In the genomic region with DNA sequence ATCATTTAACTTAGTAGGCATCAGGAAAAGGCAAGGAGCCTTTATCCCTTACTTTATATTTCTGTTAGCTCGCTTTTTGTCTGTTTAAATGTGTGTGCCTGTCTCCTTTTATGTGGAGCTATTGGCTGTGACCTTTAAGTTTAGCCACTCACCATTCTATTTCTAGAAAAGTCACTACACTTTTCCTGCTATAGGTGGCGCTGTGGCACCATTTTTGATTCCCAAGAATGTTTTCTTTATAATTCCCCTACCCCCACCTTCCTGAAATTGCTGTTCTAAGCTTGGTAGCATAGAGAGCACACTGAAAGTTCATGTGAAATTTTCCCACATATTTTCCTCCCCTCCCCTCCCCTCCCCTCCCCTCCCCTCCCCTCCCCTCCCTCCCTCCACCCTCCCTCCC, we compare ENCODE assay signal across 1 mouse cellular context.
A peak's percentile ranks its signal among the peaks of the same experiment; 100 is the strongest.
TF ChIP-seq lines count a peak whose summit lies in the region.

No protein-coding gene starts in this region.

TF ChIP-seq in CH12.LX, 34 proteins besides CTCF, POLR2A, EP300 and RAD21 (continued from another document):
- TF ChIP-seq ZNF384 (IDR thresholded peaks at IDR 0.05; ENCODE audit: low read depth, low read length) (no peak), TCF12 (IDR thresholded peaks at IDR 0.05; ENCODE audit: low read depth, low read length) (no peak), SMC3 (IDR thresholded peaks at IDR 0.05; ENCODE audit: low read depth, low read length) (peak; percentile 12), ETS1 (conservative IDR thresholded peaks at IDR 0.05; ENCODE audit: low read depth, low read length) (no peak), ZMIZ1 (IDR thresholded peaks at IDR 0.05; ENCODE audit: low read depth, low read length) (no peak), IRF4 (IDR thresholded peaks at IDR 0.05; ENCODE audit: low read depth, low read length) (0 out of 2 replicates have a peak, but pooled peaks have one; percentile 8), NELFE (IDR thresholded peaks at IDR 0.05; ENCODE audit: low read depth, low read length) (no peak)
